Mouse (Mus musculus): ENCODE data around the gene Lbhd2.

DNA sequence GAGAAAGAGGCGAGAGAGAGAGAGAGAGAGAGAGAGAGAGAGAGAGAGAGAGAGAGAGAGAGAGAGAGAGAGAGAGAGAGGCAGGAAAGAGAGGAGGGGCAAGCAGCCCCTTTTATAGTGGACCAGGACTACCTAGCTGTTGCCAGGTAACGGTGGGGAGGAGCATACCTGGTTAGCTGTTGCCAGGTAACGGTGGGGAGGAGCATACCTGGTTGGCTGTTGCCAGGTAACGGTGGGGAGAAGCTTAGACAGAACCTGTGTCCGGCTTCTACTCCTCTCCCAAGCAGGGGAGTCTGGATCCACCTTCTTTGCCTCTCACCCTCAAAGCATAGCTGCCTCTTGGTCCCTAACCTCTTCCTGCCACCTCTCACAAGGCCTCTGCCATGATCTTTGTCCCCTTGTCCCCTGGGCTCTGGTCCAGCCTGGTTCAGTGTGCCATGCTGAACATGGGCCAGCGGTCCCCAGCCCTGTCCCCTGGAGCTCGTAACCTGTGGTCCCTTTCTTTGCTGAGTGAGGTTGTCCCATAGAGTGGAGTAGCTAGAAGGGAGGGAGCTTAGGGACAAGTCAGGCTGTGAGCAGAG lies 27.6 kb downstream of the Lbhd2 start:
- TF ChIP-seq CTCF (IDR thresholded peaks at IDR 0.05; ENCODE audit: control insufficient read depth, insufficient read depth, insufficient read length): no peak
- no peak for TF ChIP-seq USF1 (IDR thresholded peaks at IDR 0.05; ENCODE audit: low read depth)

Measured in C2C12 (cell line).